Mouse (Mus musculus) kidney, adult 8-10 months (tissue): ENCODE measurements at regions not wholly inside any gene's neighbourhood (a gene's known extent, or its start where the extent isn't known, plus 50 kb on each side); places are given as distances from the start of the nearest gene placed in this dataset.

Experiments
- DNase-seq, 2 experiments: peaks; one replicate each; pipeline ENCODE4 v3.0.0; 2022

DNA sequence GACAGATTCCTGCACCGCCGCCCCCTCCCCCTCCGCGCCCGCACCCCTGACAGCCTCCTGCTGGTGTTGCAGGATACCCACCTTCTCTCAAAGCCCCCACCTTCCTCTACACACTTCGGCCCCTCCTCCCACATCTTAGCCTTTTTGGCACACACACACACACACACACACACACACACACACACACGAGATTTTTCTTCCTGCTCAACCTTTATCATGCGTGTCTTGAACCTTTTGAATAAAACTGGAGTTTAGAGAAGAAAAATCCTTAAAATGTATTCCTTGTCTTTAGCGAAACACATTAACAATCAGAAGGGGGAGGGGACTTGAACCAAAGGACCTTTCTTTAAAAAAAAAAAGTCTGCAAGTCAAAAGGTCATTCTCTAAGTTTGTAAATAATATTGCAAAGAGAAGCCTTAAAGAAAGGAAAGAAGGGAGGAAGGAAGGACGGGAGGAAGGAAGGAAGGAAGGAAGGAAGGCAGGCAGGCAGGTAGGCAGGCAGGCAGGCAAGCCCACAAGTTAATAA lies 227.7 kb downstream of the Mef2c start:
- no peak for DNase-seq

- DNase-seq: no peak
Measured at GRCm38 (mm10) chr13:83732283-83733121, 228.7 kb downstream of the Mef2c start.

- no peak for DNase-seq
Measured at GRCm38 (mm10) chr13:83733231-83733990, 229.6 kb downstream of the Mef2c start.

GRCm38 (mm10) chr13:83733991-83734610 lies 230.3 kb downstream of the Mef2c start:
- no peak for DNase-seq

DNA sequence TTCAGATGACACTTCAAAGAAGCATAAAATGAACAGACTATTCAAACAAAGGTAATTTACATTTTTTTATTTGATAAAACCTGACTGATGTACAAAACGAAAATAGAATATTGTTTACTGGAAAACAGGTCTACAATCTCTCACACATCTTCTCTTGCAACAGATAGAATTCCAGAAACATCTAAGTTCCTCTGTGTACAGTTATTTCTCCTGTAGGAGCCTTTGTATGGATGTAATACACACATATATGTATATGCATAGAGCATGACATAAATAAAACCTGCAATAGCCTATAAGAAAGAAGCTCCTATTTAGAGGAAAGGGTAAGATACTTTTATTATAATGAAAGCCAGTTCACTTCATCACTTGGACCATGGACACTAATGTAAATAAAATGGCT lies 230.8 kb downstream of the Mef2c start:
- no peak for DNase-seq

- DNase-seq: no peak
Measured at GRCm38 (mm10) chr13:83735101-83735500, 231.3 kb downstream of the Mef2c start.

GRCm38 (mm10) chr13:83735631-83736475 lies 232.0 kb downstream of the Mef2c start:
- DNase-seq: no peak

GRCm38 (mm10) chr13:83737031-83737825 lies 233.4 kb downstream of the Mef2c start:
- DNase-seq: no peak

GRCm38 (mm10) chr13:83737826-83738527 lies 234.1 kb downstream of the Mef2c start:
- DNase-seq: no peak

DNA sequence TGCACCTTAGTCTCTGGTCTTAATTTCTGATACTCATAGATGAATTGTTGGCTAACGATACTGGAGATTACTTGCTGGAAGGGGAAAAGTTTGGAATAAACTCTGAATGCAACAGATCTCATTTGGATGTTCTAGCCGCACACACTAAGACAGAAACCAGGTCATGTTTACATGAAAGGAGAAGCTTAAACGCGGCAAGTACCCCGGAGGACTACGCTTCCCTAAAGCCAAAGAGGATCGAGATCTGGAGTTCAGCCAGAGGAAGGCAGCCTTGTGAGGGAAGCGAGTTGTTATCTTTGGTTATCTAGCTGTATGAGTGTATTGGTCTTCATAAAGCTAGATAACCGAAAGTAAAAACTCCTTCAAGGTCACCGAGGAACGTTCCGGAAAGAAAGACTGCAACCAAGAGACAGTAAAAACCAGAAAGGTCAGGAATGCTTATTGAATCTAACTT lies 234.7 kb downstream of the Mef2c start:
- DNase-seq: no peak

GRCm38 (mm10) chr13:83739131-83739530 lies 235.3 kb downstream of the Mef2c start:
- no peak for DNase-seq

DNA sequence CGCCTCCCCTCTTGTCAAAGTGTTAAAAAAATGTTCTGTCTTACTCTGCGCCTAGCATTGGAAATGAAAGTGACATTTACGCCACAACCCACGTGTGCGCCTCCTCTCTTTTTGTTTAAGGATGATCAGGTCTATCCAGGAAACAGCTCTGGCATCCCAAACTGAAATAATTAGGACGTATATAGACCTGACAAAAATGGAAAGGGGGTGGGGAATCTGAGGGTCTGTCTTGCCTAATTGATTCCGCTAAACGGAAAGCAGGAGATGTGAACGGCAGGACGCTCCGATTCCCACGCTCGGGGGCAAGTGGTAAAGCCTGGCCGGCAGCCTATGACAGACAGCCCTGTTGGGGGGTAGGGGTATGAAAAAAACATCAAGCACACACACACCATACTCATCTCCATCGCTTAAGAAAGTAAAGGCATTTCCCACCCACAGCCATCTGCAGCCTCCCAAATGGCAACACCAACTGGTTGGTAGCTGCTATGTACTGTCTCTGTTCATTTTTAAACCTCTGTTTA lies 235.8 kb downstream of the Mef2c start:
- DNase-seq: no peak

GRCm38 (mm10) chr13:83740101-83740500 lies 236.3 kb downstream of the Mef2c start:
- no peak for DNase-seq

- no peak for DNase-seq
Measured at GRCm38 (mm10) chr13:83740771-83741170, 236.9 kb downstream of the Mef2c start.

- DNase-seq: no peak
Measured at GRCm38 (mm10) chr13:83741591-83742021, 237.8 kb downstream of the Mef2c start.

- no peak for DNase-seq
Measured at GRCm38 (mm10) chr13:83742102-83742501, 238.3 kb downstream of the Mef2c start.

- DNase-seq: no peak
Measured at GRCm38 (mm10) chr13:83742546-83742945, 238.7 kb downstream of the Mef2c start.

DNA sequence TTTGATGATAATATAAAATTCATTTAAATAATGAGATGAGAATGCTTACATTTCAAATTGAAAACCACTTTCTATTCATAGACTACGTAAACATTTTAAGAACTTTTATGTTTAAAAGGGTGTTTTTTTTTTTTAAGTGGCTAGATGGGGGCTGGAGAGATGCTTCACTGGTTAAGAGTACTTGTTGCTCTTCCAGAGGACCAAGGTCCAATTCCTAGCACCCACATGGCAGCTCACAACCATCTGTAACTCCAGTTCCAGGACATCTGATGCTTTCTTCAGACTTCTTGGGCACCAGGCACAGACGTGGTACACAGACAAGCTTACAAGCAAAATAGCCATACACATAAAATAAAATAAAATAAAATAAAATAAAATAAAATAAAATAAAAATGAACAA lies 239.5 kb downstream of the Mef2c start:
- no peak for DNase-seq

DNA sequence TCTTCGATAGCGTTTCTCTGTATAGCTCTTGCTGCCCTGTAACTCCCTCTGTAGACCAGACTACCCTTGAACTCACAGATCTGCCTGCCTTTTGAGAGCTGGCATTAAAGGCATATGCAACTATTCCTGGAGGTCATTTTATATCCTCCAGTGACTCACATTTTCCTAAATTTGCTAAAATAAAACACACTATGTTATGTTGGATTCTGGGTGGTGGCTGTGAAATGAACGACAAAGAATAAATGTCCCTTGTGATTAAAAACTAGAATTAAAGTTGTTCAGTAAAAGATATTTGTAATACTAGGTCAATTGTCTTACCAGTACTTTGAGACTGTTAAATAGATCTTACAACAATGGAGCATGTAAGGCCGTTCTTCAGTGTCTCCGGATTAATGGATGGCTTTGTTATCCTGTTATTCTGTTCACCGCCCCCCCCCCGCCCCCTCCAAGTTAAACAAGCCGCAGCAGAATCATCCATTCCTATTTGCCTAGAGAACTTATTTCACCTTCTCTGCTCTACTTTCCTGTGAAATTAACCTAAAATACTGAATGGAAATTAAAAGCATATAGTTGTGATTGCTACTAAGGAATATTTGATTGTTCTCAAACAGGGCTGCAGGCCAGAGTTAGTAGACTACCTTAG lies 240.4 kb downstream of the Mef2c start:
- DNase-seq: no peak

DNA sequence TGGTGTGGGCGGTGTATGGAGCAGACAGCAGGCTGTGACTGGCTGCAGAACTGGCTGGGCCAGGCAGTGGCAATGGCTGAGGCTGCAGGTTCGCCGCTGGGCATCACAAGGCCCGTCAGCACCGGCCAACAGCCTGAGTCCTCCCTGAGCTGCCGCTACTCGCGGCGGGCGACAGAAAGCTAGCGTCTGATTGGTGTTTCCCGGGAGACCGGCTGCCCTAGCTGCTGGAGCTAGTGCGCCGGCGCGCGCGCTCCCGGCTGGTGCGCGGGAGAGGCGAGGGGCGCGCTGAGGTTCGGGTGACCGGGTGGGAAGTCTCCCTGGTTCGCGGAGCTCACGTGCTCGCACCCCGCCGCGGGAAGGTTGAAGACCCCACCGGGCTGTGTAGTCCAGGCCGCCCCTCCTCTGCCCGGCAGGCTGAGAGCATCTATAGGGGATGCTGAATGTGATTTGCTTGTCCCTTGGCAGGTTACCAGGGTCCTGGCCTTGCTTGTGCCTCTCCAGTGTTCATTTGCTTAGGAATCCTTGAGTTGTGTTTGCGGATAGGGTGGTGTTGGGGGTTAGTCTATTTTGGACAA lies 241.2 kb downstream of the Mef2c start:
- peak; percentile 66 to 84 for DNase-seq
